Mouse (Mus musculus) heart, adult 2 months (tissue): ENCODE measurements at regions not wholly inside any gene's neighbourhood (a gene's known extent, or its start where the extent isn't known, plus 50 kb on each side); places are given as distances from the start of the nearest gene placed in this dataset.

Source experiments
- DNase-seq, 2 experiments: peaks; one replicate each; pipeline ENCODE4 v3.0.0; 2021
- H3K27ac ChIP-seq: fragments of 200-600 bp; 2 replicates; pipeline ENCODE4 v1.8.1; 2022
- H3K27me3 ChIP-seq: fragments of 200-500 bp; 2 replicates; pipeline ENCODE4 v1.6.1; 2012; ENCODE audit warnings: mild to moderate bottlenecking, low read length, inconsistent platforms, mixed read lengths; ENCODE audit not compliant: control insufficient read depth, insufficient read depth
- H3K36me3 ChIP-seq: fragments of 200-500 bp; 2 replicates; pipeline ENCODE4 v1.6.1; 2012; ENCODE audit warnings: low read length, inconsistent platforms; ENCODE audit not compliant: control insufficient read depth, insufficient read depth
- H3K4me1 ChIP-seq: fragments of 200-500 bp; 2 replicates; pipeline ENCODE4 v1.6.1; 2011; ENCODE audit warnings: low read length; ENCODE audit not compliant: control insufficient read depth, insufficient read depth
- H3K4me3 ChIP-seq: fragments of 200-600 bp; 2 replicates; pipeline ENCODE4 v1.8.1; 2022
- H3K79me2 ChIP-seq: fragments of 200-500 bp; replicated peaks from 2 replicates; pipeline ENCODE4 v1.6.1; 2012; ENCODE audit warnings: mild to moderate bottlenecking, inconsistent platforms, low read length, moderate library complexity, mixed read lengths; ENCODE audit not compliant: control insufficient read depth, insufficient read depth
- H3K9ac ChIP-seq: fragments of 200-500 bp; 2 replicates; pipeline ENCODE4 v1.6.1; 2012; ENCODE audit warnings: low read depth, mild to moderate bottlenecking, control low read depth, inconsistent platforms, low read length, mixed read lengths
- CTCF ChIP-seq: fragments of 200-600 bp; IDR thresholded peaks from 2 replicates; pipeline ENCODE4 v1.8.1; 2022; ENCODE audit warnings: antibody characterized with exemption, mild to moderate bottlenecking, moderate library complexity
- EP300 ChIP-seq: fragments of 200-500 bp; IDR thresholded peaks from 2 replicates; pipeline ENCODE4 v1.6.1; 2011; ENCODE audit warnings: low read depth, low read length, control low read depth; ENCODE audit not compliant: insufficient read depth
- POLR2A ChIP-seq: fragments of 200-500 bp; IDR thresholded peaks from 2 replicates; pipeline ENCODE4 v1.6.1; 2011; ENCODE audit warnings: mild to moderate bottlenecking, low read depth, low read length, control low read depth; ENCODE audit not compliant: insufficient read depth
- WGBS: fragments of 180-500 bp; shearing (Covaris S2); methylation state at CpG from one replicate; pipeline ENCODE4 v1.1.7; 2018; 5-methylcytosine and 5-hydroxymethylcytosine counted together
- intact Hi-C: fragments of 180-260 bp; cut with DNase I; formaldehyde crosslinking; loops from one replicate; pipeline ENCODE4 v1.15.1; 2025

- intact Hi-C loops = no loop called here
- WGBS = 39% methylated on average over 3 of the region's 3 CpGs
- TF ChIP-seq EP300 (no peak), CTCF (no peak), POLR2A (no peak)
Measured at GRCm38 (mm10) chr6:31627912-31628311, 64.1 kb upstream of the Podxl start.

GRCm38 (mm10) chr6:31625055-31625454 lies 61.3 kb upstream of the Podxl start:
- 81% methylated on average over 2 of the region's 2 CpGs for WGBS
- no peaks in the 10 kb centered on the region for H3K79me2 ChIP-seq
- no peaks in the 10 kb centered on the region for H3K27me3 ChIP-seq
- intact Hi-C loops = loop anchor here (2.0 kb wide), 1 partner anchor 60 kb away; no protein-coding TSS in a partner anchor
- H3K36me3 ChIP-seq = no peaks in the 10 kb centered on the region
- no peak overlapping the region for H3K4me3 ChIP-seq
- peak overlapping the region; percentile 56 for H3K27ac ChIP-seq
- H3K9ac ChIP-seq = no peak overlapping the region
- TF ChIP-seq EP300 (no peak), CTCF (no peak), POLR2A (no peak)
- H3K4me1 ChIP-seq = peaks cover 7% of the 10 kb centered on the region
- no peak for DNase-seq

More at GRCm38 (mm10) chr6:31627912-31628311, 64.1 kb upstream of the Podxl start:
- Histone ChIP-seq H3K36me3 (no peaks in the 10 kb centered on the region), H3K79me2 (no peaks in the 10 kb centered on the region), H3K27me3 (no peaks in the 10 kb centered on the region), H3K27ac (no peak overlapping the region), H3K9ac (no peak overlapping the region), H3K4me1 (peaks cover 7% of the 10 kb centered on the region), H3K4me3 (no peak overlapping the region)
- DNase-seq = no peak

GRCm38 (mm10) chr6:31624374-31624773 lies 60.6 kb upstream of the Podxl start:
- H3K36me3 ChIP-seq = no peaks in the 10 kb centered on the region
- peak overlapping the region; percentile 56 for H3K27ac ChIP-seq
- H3K27me3 ChIP-seq = no peaks in the 10 kb centered on the region
- 39% methylated on average over 10 of the region's 10 CpGs for WGBS
- H3K4me1 ChIP-seq = peaks cover 7% of the 10 kb centered on the region
- no peak overlapping the region for H3K4me3 ChIP-seq
- no peaks in the 10 kb centered on the region for H3K79me2 ChIP-seq
- H3K9ac ChIP-seq = no peak overlapping the region
- TF ChIP-seq EP300 (no peak), POLR2A (no peak), CTCF (no peak)
- intact Hi-C loops = loop anchor here (2.0 kb wide), 1 partner anchor 60 kb away; no protein-coding TSS in a partner anchor
- peak; percentile 29 to 43 for DNase-seq

GRCm38 (mm10) chr6:31621023-31621422 lies 57.2 kb upstream of the Podxl start:
- H3K4me1 ChIP-seq = peaks cover 20% of the 10 kb centered on the region
- no peak for DNase-seq
- no peaks in the 10 kb centered on the region for H3K27me3 ChIP-seq
- H3K9ac ChIP-seq = no peak overlapping the region
- TF ChIP-seq POLR2A = no peak
- no peak for TF ChIP-seq CTCF
- TF ChIP-seq EP300 = no peak
- 0 out of 2 replicates have a peak, but pooled peaks cover 2% of the 10 kb centered on the region for H3K36me3 ChIP-seq
- intact Hi-C loops = no loop called here
- H3K27ac ChIP-seq = no peak overlapping the region
- H3K79me2 ChIP-seq = no peaks in the 10 kb centered on the region
- 73% methylated on average over 6 of the region's 6 CpGs for WGBS
- no peak overlapping the region for H3K4me3 ChIP-seq

GRCm38 (mm10) chr6:31618852-31619251 lies 55.1 kb upstream of the Podxl start:
- Histone ChIP-seq H3K27ac (peak overlapping the region; percentile 87), H3K36me3 (0 out of 2 replicates have a peak, but pooled peaks cover 2% of the 10 kb centered on the region), H3K79me2 (no peaks in the 10 kb centered on the region), H3K9ac (no peak overlapping the region), H3K4me3 (no peak overlapping the region), H3K27me3 (no peaks in the 10 kb centered on the region), H3K4me1 (peaks cover 19% of the 10 kb centered on the region)
- intact Hi-C loops = no loop called here
- TF ChIP-seq POLR2A = no peak
- no peak for TF ChIP-seq CTCF
- no peak for TF ChIP-seq EP300
- no peak for DNase-seq
- 53% methylated on average over 2 of the region's 2 CpGs for WGBS

- Histone ChIP-seq H3K79me2 (no peaks in the 10 kb centered on the region), H3K36me3 (0 out of 2 replicates have a peak, but pooled peaks cover 2% of the 10 kb centered on the region), H3K4me1 (peaks cover 22% of the 10 kb centered on the region), H3K9ac (no peak overlapping the region), H3K4me3 (no peak overlapping the region), H3K27ac (peak overlapping the region; percentile 87), H3K27me3 (no peaks in the 10 kb centered on the region)
- intact Hi-C loops = loop anchor here (2.0 kb wide), 2 partner anchors 25 to 33 kb away; no protein-coding TSS in a partner anchor
- peak; percentile 57 to 82 for DNase-seq
- TF ChIP-seq CTCF (no peak), EP300 (peak; percentile 87; the same call in 1 of the 2 replicates), POLR2A (peak; percentile 26; the same call in 1 of the 2 replicates)
- 17% methylated on average over 8 of the region's 8 CpGs for WGBS
Measured at GRCm38 (mm10) chr6:31617341-31617740, 53.6 kb upstream of the Podxl start.
